Mouse (Mus musculus) brain, embryonic 18.5 days (tissue): ENCODE results near the gene Qdpr.
"Not testable (repeated sequence)": the region's sequence is repeated elsewhere in the genome, so short reads cannot be mapped to it uniquely, and the experiment has no call there.

Experiments
- DNase-seq: peaks from one replicate; pipeline ENCODE4 v3.0.0-alpha.2; 2012; ENCODE audit warnings: low read depth, low spot score

The Qdpr gene

DNA sequence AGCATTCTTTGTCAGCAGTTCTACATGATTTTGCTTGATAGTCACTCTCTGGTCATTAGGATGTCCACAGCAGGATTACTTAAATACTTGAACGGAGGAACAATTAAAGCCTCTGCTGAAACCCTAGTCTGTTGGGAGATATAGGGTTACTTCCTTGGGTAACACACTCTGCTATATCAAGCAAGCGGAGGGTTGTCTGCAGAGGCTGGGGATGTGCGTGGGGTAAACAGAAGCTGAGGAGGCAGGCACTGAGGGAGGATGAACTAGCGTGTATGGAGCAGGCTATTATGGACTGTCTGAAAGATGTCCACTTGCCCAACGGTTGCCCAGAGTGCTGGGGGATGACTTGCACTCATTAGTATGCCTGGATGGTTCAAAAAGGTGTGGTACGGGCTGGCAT, 3.4 kb upstream of the Qdpr start, which contains the start of gene Clrn2:
TSS of gene Clrn2 (plus strand) at position 301 of the 400 bp plus-strand sequence.
- DNase-seq = no peak

GRCm38 (mm10) chr5:45449206-45449605, 830 bp downstream of the Qdpr start:
- no peak for DNase-seq

- DNase-seq = no peak
Measured at GRCm38 (mm10) chr5:45448676-45449075, 1.4 kb downstream of the Qdpr start.

GRCm38 (mm10) chr5:45444130-45444832, 5.8 kb downstream of the Qdpr start:
- no peak for DNase-seq

- no peak for DNase-seq
Measured at GRCm38 (mm10) chr5:45441745-45442144, 8.3 kb downstream of the Qdpr start.

DNA sequence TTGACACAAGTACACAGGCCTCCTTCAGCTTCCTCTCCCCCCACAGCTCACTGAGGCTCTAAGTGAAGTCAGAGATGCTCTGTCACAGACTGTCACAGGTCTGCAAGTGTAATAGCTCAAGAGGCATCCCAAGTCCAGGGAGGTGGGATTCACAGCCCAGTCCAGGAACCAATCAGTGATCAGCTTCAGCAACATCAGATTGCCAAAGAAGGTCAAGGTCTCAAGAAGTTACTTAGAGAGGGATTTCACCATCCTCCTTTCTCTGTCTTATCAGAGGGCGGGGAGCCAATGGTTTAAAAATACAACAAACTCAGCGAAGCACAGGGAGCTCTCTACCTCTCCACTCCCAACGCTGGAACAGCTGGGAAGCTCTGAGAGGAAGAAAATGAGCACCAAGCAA, 8.9 kb downstream of the Qdpr start:
- no peak for DNase-seq

GRCm38 (mm10) chr5:45438301-45438700, 11.7 kb downstream of the Qdpr start:
- DNase-seq = no peak

- no peak for DNase-seq
Measured at GRCm38 (mm10) chr5:45437826-45438225, 12.2 kb downstream of the Qdpr start.

- DNase-seq = no peak
Measured at GRCm38 (mm10) chr5:45435967-45436950, 13.8 kb downstream of the Qdpr start.

DNA sequence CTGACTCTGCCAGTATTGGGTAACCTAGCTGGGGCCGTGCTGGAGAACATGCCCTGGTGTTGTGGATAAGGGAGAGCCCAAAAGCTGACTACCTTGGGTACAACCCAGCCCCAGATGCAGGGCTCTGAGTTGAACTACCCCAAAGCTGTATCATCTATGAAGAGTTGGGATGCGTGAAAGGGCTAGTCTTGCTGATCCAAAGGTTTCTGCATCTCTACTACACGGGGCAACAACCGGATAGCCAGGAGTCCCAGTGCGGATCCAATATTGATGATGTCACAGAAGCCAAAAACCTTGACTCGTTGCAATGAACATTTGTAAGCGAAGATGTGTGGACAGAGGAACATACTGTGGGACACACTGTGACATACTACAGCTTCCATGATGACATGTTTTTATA, 22.1 kb downstream of the Qdpr start:
- no peak for DNase-seq

DNA sequence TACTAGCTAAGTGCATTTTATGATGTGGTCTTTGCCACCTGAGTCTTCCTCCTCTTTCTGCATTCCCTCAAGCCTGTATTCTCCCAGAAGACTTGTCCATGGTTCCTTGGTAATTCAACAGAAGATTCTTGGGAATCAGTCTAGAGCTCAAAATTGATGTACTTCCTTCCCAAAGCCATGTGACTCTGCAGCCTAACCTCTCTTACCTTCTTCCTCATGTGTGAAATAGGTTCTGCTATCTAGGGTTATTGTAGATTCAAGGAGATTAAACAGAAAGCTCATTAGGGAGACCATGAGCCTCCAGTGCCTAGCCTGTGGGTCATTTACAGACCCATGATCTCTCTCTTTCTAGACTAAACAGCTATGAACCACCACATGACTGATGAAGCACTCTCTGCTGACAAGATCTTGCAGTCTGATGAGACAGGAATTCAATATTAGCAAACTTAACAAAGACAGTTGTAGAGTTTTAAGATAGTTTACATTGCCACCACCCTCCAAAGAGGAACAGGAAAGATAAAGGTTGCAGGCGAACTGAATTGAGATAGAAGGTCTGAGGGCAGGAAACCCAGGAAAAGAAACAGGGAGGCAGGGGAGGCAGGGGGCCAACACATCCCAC, 23.5 kb downstream of the Qdpr start:
- DNase-seq = no peak

GRCm38 (mm10) chr5:45425771-45426170, 24.3 kb downstream of the Qdpr start:
- not testable (repeated sequence) for DNase-seq

GRCm38 (mm10) chr5:45424021-45424886, 25.8 kb downstream of the Qdpr start:
- DNase-seq = peak; percentile 39

GRCm38 (mm10) chr5:45421881-45422844, 27.9 kb downstream of the Qdpr start:
- no peak for DNase-seq

DNA sequence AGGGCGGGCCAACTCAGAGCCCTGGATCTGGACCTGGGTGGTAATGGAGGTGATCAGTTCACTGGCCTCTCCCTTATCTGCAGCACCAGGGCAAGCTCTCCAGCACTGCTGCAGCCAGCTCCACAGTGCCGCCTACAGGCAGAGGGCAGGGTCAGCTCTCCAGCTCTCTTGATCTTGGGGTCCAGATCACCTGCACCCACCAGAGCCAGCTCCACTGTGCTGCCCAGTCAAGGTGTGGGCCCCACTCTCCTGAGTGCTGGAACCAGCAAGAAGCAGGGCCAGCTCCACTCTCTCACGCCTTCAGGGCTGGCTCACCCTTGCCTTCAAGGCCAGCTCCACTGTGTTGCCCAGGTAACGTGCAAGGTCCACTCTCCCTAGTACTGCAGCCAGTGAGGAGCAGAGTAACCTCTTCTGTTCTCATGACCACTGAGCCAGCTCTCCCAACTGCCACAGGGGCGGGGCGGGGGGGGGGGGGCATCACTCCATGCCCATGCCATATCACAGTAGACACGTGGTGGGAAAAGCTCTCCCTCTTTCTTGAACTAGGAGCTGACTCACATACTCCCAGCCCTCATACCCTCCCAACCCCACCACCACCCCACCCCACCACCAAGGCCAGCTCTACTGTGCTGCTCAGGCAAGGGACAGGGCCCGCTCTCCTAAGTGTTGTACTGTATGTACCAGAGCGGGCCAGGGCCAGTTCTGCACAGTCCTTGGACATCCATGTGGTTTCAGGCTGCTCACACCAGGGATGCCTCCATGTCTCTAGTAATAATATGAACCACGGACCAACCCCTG, 30.0 kb downstream of the Qdpr start:
- DNase-seq = no peak

- no peak for DNase-seq
Measured at GRCm38 (mm10) chr5:45417859-45418443, 32.1 kb downstream of the Qdpr start.

DNA sequence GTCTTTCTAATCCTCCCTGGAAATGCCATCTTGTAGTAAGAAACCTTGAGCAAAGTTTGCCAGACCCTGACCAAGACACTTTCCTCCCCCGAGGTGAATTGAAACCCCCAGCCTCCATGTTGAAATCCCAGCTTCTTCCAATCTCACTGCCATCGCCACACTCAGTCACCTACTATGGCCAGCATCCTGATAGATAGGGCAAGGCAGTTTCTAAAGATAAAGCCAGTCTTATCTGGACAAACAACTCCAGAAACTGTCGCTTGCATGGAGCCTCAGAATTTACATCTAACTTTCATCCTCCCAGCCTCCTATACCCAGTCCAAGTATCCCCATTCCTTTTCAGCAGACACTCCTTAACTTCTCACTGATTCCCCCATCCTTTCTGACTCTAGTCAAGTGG, 33.6 kb downstream of the Qdpr start:
- DNase-seq = no peak

GRCm38 (mm10) chr5:45406129-45406528, 43.9 kb downstream of the Qdpr start:
- DNase-seq = no peak

DNA sequence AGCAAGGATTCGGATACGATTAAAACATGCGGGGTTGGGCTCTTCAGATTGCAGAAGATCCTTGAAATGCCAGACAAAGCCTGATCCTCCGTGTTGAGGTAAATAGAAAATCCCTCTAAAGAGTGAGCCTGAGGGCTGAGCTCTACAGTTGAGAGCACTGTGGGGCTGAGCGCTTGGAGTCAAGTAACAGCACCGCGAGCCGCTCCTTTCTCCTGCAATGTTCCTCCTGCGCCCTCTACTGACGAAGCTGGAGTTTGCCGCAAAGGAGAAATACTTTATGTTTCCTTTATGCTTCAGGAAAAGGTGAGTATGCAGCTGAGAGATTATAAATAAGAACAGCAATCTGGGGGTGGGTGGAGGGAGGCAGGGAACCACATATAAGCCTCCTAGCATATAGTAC, 47.4 kb downstream of the Qdpr start:
- peak; percentile 54 for DNase-seq
